Mouse (Mus musculus) adrenal gland, adult 8-10 months (tissue): ENCODE measurements around the gene Magea8. TPM values are rescaled to one million over a fixed set of nuclear protein-coding genes. Genes with fewer than 3 reads are reported as not detected.
"Not testable (repeated sequence)": the region's sequence is repeated elsewhere in the genome, so short reads cannot be mapped to it uniquely, and the experiment has no call there.

Source experiments
- DNase-seq: peaks from one replicate; pipeline ENCODE4 v3.0.0; 2022
- total RNA-seq, 4 experiments: library from RNA; stranded (reverse); gene quantifications; 2 replicates each; pipeline ENCODE4 v1.2.4; 2022

Gene Magea8
- not detected for total RNA-seq

DNA sequence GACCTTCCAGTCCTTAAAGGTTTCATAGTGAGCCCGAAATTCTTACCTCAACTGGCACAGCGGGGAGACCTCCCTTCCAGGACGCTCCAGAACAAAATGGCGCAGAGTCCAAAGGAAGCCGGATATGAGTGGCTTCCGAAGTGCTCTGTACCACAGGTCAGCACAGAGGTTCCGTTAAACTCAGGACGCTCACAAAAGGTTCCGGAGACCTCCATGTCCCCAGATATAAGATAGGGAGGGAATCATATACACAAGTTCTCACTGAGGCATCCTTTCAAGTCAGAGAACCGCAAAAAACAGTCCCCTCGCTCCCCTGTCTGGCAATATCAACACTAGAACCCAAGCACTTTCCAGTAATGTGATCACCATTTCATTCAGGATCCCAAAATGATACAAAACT, at the start of gene Magea8:
Magea8 (minus strand) TSS at position 101 of the 400 bp plus-strand sequence.
- DNase-seq: not testable (repeated sequence)

DNA sequence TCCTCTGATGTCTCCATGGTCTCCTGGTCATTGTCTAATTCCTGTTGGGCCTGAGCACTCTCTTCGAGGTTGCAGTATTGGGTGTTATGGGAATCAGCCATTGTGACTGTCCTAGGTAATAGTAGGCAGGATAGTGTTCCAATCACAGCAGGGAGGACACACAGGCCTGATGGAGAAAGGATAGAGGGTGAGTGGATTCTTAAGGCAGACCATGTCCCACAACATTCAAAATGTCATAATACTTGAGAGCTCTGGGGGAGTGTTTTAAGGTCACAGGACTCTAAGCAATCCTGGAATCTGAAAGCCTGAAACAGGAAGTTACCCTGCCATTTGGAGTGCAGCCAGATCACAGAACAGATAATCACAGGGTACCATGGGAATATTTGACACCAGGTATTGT, 46.2 kb downstream of the Magea8 start, which contains the start of gene Magea3:
Magea3 (minus strand) TSS at position 101 of the 400 bp plus-strand sequence.
- not testable (repeated sequence) for DNase-seq

DNA sequence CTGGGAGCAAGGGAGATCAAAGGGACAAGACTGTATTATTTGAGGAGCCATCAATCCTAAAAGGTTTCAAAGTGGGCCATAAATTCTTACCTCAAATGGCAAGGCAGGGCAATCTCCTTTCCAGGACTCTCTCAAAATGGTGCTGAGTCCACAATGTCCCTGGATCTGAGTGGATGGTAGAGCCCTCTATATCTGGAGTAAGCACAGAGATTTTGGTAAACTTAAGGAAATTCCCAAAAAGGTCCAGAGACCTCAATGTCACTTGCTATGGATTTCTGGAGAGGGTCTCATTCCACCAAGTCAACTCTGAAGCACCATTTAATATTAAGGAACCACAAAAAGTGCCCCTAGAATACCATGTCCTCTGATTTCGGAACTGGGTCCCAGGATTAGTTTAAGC, 59.8 kb downstream of the Magea8 start, which contains the start of gene Magea6:
Magea6 (minus strand) TSS at position 101 of the 400 bp plus-strand sequence.
- not testable (repeated sequence) for DNase-seq

Other genes starting within 250 kb of the Magea8 start
- gene Cldn34b1, start 105.6 kb downstream of the Magea8 start, total RNA-seq: not detected
- not detected for gene Magea6, start 59.9 kb downstream of the Magea8 start, total RNA-seq
- gene Magea3, start 46.3 kb downstream of the Magea8 start, total RNA-seq: not detected
- not detected for gene Magea5, start 67.3 kb upstream of the Magea8 start, total RNA-seq
- gene Magea1, start 93.9 kb upstream of the Magea8 start, total RNA-seq: not detected
- gene Magea2, start 97.8 kb upstream of the Magea8 start, total RNA-seq: not detected
- not detected for gene Cldn34b2, start 132.6 kb upstream of the Magea8 start, total RNA-seq
- gene Sat1, start 220.6 kb upstream of the Magea8 start, total RNA-seq: 100 to 1,000 TPM; 112 to 145 (median 136) TPM